Mouse (Mus musculus): Measurements from ENCODE around the gene Rpl35a. TPM values are rescaled to one million over a fixed set of nuclear protein-coding genes. Genes with fewer than 3 reads are reported as not detected.

The Rpl35a gene
- 267 and 293 TPM in 2 replicates for polyA plus RNA-seq (2012; rRNA removed)

DNA sequence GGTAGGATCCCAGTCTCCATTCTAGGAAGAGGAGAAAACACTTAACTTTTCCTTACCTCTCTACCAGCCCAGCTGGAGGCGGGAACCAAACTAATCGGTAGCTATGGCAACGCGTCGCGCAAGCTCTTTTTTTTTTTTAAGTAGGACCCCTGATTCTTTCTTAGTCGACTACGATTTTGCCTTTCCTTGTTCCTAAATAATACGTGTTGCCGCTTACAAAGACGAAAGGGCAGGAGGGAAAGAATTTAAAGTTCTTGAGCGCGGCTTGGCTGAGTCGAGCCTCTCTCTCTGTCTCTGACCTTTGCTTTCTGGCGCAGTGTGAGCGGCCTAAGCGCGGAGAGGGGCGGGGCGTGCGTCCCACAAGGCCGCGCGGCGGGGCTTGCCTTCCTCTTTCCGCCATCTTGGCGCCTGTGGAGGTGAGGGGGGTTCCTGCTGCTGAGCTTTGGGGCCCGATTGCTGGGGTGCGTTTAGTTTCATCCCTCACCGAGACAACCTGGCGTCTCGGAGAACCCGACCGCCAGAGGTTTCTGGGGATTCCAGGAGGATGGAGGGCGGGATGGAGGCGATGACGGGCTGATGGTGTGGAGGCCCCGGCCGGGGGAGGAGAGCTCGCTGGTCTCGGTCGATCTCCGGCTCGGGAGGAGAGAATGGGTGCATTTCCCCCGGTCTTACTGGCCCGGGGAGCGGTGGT lies at the start of gene Rpl35a, which contains the start of gene Iqcg:
Rpl35a (plus strand) TSS at position 359 of the 691 bp plus-strand sequence.
Iqcg (minus strand) TSS at position 124 of the 691 bp plus-strand sequence.
- H3K4me1 ChIP-seq (ENCODE audit: control insufficient read depth, insufficient read depth, low read length), result peaks cover 4% of the 10 kb centered on the region
- TF ChIP-seq CTCF (IDR thresholded peaks at IDR 0.05; ENCODE audit: control insufficient read depth, insufficient read depth, insufficient replicate concordance, low read depth, low read length) (no peak), POLR2A (IDR thresholded peaks at IDR 0.05; ENCODE audit: control insufficient read depth, low read depth, low read length) (peak; percentile 92)
- H3K36me3 ChIP-seq (ENCODE audit: control insufficient read depth, insufficient read depth, low read length), result peaks cover 6% of the 10 kb centered on the region
- no peaks in the 10 kb centered on the region for H3K27me3 ChIP-seq (ENCODE audit: control insufficient read depth, insufficient read depth, low read length)
- peak within 1 kb of the TSS; percentile 94 for H3K4me3 ChIP-seq (ENCODE audit: control insufficient read depth, low read depth, low read length)
- peak within 1 kb of the TSS; percentile 96 for H3K27ac ChIP-seq (ENCODE audit: control insufficient read depth, insufficient read depth, low read depth, low read length)

DNA sequence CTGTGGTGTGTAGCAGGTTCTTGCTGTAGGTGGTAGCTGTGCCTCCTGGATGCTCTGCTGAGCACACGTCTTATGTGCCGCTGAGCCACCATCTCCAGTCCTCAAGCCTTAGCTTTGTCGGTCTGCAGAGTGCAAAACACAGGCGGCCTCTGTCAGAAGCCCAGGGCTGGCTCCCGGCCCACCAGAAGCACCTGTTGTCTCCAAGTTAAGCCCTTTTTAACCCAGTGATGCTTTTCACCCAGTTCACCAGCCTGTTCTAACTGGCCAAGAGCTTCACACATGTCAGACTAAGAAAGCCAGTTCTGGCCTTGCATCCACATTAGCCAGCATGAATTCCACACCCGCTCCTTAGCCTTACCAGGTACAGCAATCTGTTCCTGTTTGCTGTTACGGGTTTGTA lies 49.4 kb upstream of the Rpl35a start:
- no peaks in the 10 kb centered on the region; the same call in 1 of the 2 replicates for H3K4me1 ChIP-seq (ENCODE audit: control insufficient read depth, insufficient read depth, low read length)
- no peak overlapping the region for H3K27ac ChIP-seq (ENCODE audit: control insufficient read depth, insufficient read depth, low read depth, low read length)
- H3K4me3 ChIP-seq (ENCODE audit: control insufficient read depth, low read depth, low read length), result no peak overlapping the region
- H3K36me3 ChIP-seq (ENCODE audit: control insufficient read depth, insufficient read depth, low read length), result peaks cover 1% of the 10 kb centered on the region; the same call in 1 of the 2 replicates
- TF ChIP-seq POLR2A (IDR thresholded peaks at IDR 0.05; ENCODE audit: control insufficient read depth, low read depth, low read length) (no peak), CTCF (IDR thresholded peaks at IDR 0.05; ENCODE audit: control insufficient read depth, insufficient read depth, insufficient replicate concordance, low read depth, low read length) (no peak)
- H3K27me3 ChIP-seq (ENCODE audit: control insufficient read depth, insufficient read depth, low read length), result no peaks in the 10 kb centered on the region

DNA sequence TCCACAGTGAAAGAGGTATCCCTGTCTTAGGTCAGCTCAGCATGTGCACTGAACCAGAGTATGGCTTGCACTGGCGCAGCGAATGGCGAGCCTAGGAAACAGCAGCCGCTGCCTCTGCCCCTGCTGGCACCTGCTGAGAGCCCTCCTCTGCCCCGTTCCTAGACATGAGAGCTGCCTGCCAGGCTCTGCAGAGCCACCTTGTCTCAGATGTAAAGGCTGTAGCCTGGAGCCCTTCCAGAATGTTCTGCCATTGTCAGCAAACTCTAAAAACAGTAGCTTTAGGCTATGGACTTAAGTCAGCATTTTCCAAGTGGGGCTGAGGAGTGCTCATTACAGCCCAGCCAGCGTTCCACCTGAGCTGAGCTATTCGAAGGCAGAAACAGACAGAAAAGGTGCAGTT lies 48.8 kb upstream of the Rpl35a start:
- no peak overlapping the region for H3K4me3 ChIP-seq (ENCODE audit: control insufficient read depth, low read depth, low read length)
- TF ChIP-seq POLR2A (IDR thresholded peaks at IDR 0.05; ENCODE audit: control insufficient read depth, low read depth, low read length), result no peak
- no peak for TF ChIP-seq CTCF (IDR thresholded peaks at IDR 0.05; ENCODE audit: control insufficient read depth, insufficient read depth, insufficient replicate concordance, low read depth, low read length)
- H3K36me3 ChIP-seq (ENCODE audit: control insufficient read depth, insufficient read depth, low read length), result peaks cover 1% of the 10 kb centered on the region; the same call in 1 of the 2 replicates
- no peaks in the 10 kb centered on the region; the same call in 1 of the 2 replicates for H3K4me1 ChIP-seq (ENCODE audit: control insufficient read depth, insufficient read depth, low read length)
- H3K27me3 ChIP-seq (ENCODE audit: control insufficient read depth, insufficient read depth, low read length), result no peaks in the 10 kb centered on the region
- H3K27ac ChIP-seq (ENCODE audit: control insufficient read depth, insufficient read depth, low read depth, low read length), result no peak overlapping the region

DNA sequence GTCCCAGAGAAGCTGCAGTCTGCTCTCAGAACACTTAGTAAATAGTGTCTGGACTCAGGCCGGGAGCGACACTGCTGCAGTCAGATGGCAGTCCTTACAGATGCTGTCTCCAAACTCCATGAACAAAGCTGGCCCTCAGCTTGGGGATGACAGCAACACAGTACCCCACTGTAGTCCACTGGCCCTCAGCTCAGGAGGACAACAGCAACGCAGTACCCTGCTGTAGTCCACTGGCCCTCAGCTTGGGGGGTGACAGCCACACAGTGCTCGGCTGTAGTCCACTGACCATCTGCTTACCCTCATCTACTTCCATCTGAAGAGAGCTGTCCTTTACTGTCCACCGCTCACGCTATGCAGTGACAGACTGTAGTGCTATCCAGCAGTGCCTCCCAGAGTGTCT lies 46.1 kb upstream of the Rpl35a start:
- Histone ChIP-seq H3K4me3 (ENCODE audit: control insufficient read depth, low read depth, low read length) (no peak overlapping the region), H3K4me1 (ENCODE audit: control insufficient read depth, insufficient read depth, low read length) (no peaks in the 10 kb centered on the region; the same call in 1 of the 2 replicates), H3K27ac (ENCODE audit: control insufficient read depth, insufficient read depth, low read depth, low read length) (no peak overlapping the region), H3K36me3 (ENCODE audit: control insufficient read depth, insufficient read depth, low read length) (peaks cover 5% of the 10 kb centered on the region), H3K27me3 (ENCODE audit: control insufficient read depth, insufficient read depth, low read length) (no peaks in the 10 kb centered on the region)
- no peak for TF ChIP-seq CTCF (IDR thresholded peaks at IDR 0.05; ENCODE audit: control insufficient read depth, insufficient read depth, insufficient replicate concordance, low read depth, low read length)
- no peak for TF ChIP-seq POLR2A (IDR thresholded peaks at IDR 0.05; ENCODE audit: control insufficient read depth, low read depth, low read length)

DNA sequence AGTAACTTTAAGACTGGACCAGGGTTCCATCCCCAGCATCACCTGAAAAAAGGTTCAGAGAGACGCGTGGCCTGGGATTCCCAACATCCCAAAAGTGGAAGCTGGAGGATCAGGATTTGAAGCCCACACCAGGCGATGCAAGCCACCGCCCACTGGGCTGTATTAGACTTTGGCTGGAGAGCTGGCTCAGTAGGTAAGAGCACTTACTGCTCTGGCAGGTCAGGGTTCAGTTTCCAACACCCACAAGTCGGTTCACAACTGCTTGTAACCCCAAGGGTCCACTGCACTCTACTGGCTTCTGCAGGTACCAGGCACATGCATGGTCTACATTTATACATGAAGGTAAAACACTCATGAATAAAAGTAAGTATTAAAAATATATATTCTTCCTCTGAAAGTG lies 42.5 kb upstream of the Rpl35a start:
- Histone ChIP-seq H3K27ac (ENCODE audit: control insufficient read depth, insufficient read depth, low read depth, low read length) (no peak overlapping the region), H3K36me3 (ENCODE audit: control insufficient read depth, insufficient read depth, low read length) (peaks cover 4% of the 10 kb centered on the region), H3K4me1 (ENCODE audit: control insufficient read depth, insufficient read depth, low read length) (no peaks in the 10 kb centered on the region), H3K4me3 (ENCODE audit: control insufficient read depth, low read depth, low read length) (no peak overlapping the region), H3K27me3 (ENCODE audit: control insufficient read depth, insufficient read depth, low read length) (no peaks in the 10 kb centered on the region)
- no peak for TF ChIP-seq POLR2A (IDR thresholded peaks at IDR 0.05; ENCODE audit: control insufficient read depth, low read depth, low read length)

DNA sequence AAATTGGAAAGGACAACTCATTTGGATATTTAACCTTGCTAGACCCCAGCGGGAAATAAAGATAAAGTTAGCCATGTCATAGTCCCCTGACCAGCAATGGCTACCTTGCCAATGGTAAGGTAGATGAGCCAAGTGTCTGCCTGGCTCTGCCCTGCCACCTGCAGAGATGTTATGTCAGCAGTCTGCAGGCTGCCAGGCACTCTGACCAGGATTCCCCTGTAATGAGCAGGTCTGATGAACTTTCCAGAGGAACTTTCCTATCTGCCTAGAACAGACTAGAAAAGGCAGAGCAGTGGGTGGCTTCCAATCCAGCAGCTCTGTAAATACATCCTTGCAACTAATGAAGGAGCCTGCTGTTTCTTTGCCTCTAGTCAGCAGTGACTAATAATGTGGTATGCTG lies 41.3 kb upstream of the Rpl35a start:
- Histone ChIP-seq H3K4me1 (ENCODE audit: control insufficient read depth, insufficient read depth, low read length) (no peaks in the 10 kb centered on the region), H3K27ac (ENCODE audit: control insufficient read depth, insufficient read depth, low read depth, low read length) (no peak overlapping the region), H3K4me3 (ENCODE audit: control insufficient read depth, low read depth, low read length) (no peak overlapping the region), H3K36me3 (ENCODE audit: control insufficient read depth, insufficient read depth, low read length) (peaks cover 4% of the 10 kb centered on the region), H3K27me3 (ENCODE audit: control insufficient read depth, insufficient read depth, low read length) (no peaks in the 10 kb centered on the region)
- no peak for TF ChIP-seq POLR2A (IDR thresholded peaks at IDR 0.05; ENCODE audit: control insufficient read depth, low read depth, low read length)
- TF ChIP-seq CTCF (IDR thresholded peaks at IDR 0.05; ENCODE audit: control insufficient read depth, insufficient read depth, insufficient replicate concordance, low read depth, low read length), result no peak

DNA sequence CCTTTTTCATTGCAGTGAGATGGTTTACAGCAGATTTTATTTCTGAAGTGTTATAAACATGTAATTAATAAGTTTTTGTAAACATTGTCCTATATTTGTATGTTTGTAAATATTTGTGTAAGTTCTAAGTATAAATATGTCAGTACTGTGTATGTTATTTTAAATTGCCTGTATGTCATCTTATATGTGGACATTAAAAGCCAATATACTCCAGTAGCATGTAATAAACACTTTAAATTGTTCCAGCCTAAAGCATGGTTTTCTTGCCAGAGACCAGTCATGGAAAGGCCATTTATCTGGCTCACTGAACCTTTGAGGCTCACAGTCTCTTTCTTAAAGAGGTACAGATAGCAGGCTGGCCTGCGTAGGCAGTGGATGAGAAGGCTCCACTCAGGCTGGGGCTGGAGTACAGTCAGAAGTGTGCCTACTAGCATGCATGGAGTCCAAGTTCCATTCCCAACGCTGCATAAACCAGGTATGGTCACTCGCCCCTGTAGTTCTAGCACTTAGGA lies 40.8 kb upstream of the Rpl35a start:
- TF ChIP-seq POLR2A (IDR thresholded peaks at IDR 0.05; ENCODE audit: control insufficient read depth, low read depth, low read length) (no peak), CTCF (IDR thresholded peaks at IDR 0.05; ENCODE audit: control insufficient read depth, insufficient read depth, insufficient replicate concordance, low read depth, low read length) (no peak)
- H3K4me1 ChIP-seq (ENCODE audit: control insufficient read depth, insufficient read depth, low read length), result no peaks in the 10 kb centered on the region
- H3K36me3 ChIP-seq (ENCODE audit: control insufficient read depth, insufficient read depth, low read length), result peaks cover 4% of the 10 kb centered on the region
- no peak overlapping the region for H3K27ac ChIP-seq (ENCODE audit: control insufficient read depth, insufficient read depth, low read depth, low read length)
- no peaks in the 10 kb centered on the region for H3K27me3 ChIP-seq (ENCODE audit: control insufficient read depth, insufficient read depth, low read length)
- H3K4me3 ChIP-seq (ENCODE audit: control insufficient read depth, low read depth, low read length), result no peak overlapping the region
